Mouse (Mus musculus) inflammation-experienced regulatory T-cells, adult 16 weeks (primary cell): Measurements from ENCODE around the gene Ubxn10. TPM values are rescaled to one million over a fixed set of nuclear protein-coding genes. Genes with fewer than 3 reads are reported as not detected.

ENCODE experiments used
- polyA plus RNA-seq: library from polyadenylated mRNA; unstranded; fragments of 100-300 nt; shearing (Covaris generic); gene quantifications from one replicate; pipeline ENCODE4 v1.2.1, GENCODE M21; 2017

Gene Ubxn10
- 0.13 TPM for polyA plus RNA-seq

DNA sequence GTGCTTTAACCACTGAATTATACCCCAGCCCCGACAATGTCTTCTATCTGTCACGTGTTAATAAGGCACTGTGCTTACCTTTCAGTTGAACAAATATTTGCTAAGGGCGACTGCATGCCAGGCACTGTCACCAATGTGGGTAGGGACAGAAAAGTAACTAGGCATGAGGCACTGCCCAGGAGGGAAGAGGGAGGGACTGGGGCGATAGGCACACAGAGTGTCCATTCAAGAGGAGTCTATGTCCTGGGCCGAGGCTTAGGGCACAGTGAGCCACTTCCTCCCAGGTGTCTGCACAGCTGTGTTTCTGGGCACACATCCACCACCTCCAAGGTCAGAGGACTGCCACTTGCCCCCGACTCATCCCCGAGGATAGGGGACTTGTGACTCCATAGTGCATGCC is at the start of gene Ubxn10:
Gene Ubxn10 (minus strand): TSS at position 137 of the 400 bp plus-strand sequence.

GRCm38 (mm10) chr4:138775435-138775834 is 38.5 kb upstream of the Ubxn10 start, which contains the start of gene Pla2g2d:
Pla2g2d (plus strand) TSS chr4:138775735.

GRCm38 (mm10) chr4:138757416-138757815 is 20.4 kb upstream of the Ubxn10 start, which contains the start of gene Pla2g2f:
Pla2g2f (minus strand) TSS chr4:138757626.

GRCm38 (mm10) chr4:138724354-138725126 is 12.4 kb downstream of the Ubxn10 start, which contains the start of gene Pla2g2c:
Pla2g2c (plus strand) TSS chr4:138724792.

Other genes with a start within 250 kb of the Ubxn10 start
- not detected for gene Vwa5b1, start 101.3 kb downstream of the Ubxn10 start, polyA plus RNA-seq
- not detected for gene Pla2g2c, start 12.4 kb downstream of the Ubxn10 start, polyA plus RNA-seq
- not detected for gene Pla2g2f, start 20.5 kb upstream of the Ubxn10 start, polyA plus RNA-seq
- 1.5 TPM for gene Pla2g2d, start 38.6 kb upstream of the Ubxn10 start, polyA plus RNA-seq
- gene Pla2g5, start 126.3 kb upstream of the Ubxn10 start, polyA plus RNA-seq, result not detected
- not detected for gene Gm13030, start 136.8 kb upstream of the Ubxn10 start, polyA plus RNA-seq
- not detected for gene Pla2g2e, start 140.8 kb upstream of the Ubxn10 start, polyA plus RNA-seq
- gene Otud3, start 176.8 kb upstream of the Ubxn10 start, polyA plus RNA-seq, result 0.52 TPM
- gene Rnf186, start 229.9 kb upstream of the Ubxn10 start, polyA plus RNA-seq, result not detected
- 41.8 TPM for gene Tmco4, start 235.7 kb upstream of the Ubxn10 start, polyA plus RNA-seq